Mouse (Mus musculus) limb, embryonic 13.5 days (tissue): ENCODE data around the gene Hmgb4. TPM values are rescaled to one million over a fixed set of nuclear protein-coding genes. Genes with fewer than 3 reads are reported as not detected.

Experiments used
- ATAC-seq: fragments of 200-750 bp; cut with Nextera tagmentation; 2 replicates; pipeline ENCODE4 v1.8.0; 2017; ENCODE audit warnings: low read depth, moderate number of reproducible peaks, moderate TSS enrichment; ENCODE audit not compliant: low FRiP score
- H3K27ac ChIP-seq: fragments of 300-500 bp; sonication (generic); 2 replicates; pipeline ENCODE4 v1.5.1; 2015; ENCODE audit warnings: inconsistent platforms, mild to moderate bottlenecking, moderate library complexity
- H3K27me3 ChIP-seq: fragments of 300-500 bp; sonication (generic); 2 replicates; pipeline ENCODE4 v1.6.1; 2015; ENCODE audit warnings: mild to moderate bottlenecking, inconsistent platforms
- H3K36me3 ChIP-seq: fragments of 300-500 bp; sonication (generic); 2 replicates; pipeline ENCODE4 v1.6.1; 2015; ENCODE audit warnings: inconsistent platforms, mild to moderate bottlenecking, moderate library complexity
- H3K4me1 ChIP-seq: fragments of 300-500 bp; sonication (generic); 2 replicates; pipeline ENCODE4 v1.6.1; 2015; ENCODE audit warnings: inconsistent platforms
- H3K4me2 ChIP-seq: fragments of 300-500 bp; sonication (generic); replicated peaks from 2 replicates; pipeline ENCODE4 v1.6.1; 2015; ENCODE audit warnings: inconsistent platforms, mild to moderate bottlenecking, moderate library complexity
- H3K4me3 ChIP-seq: fragments of 300-500 bp; sonication (generic); 2 replicates; pipeline ENCODE4 v1.5.1; 2015; ENCODE audit warnings: moderate library complexity, mild to moderate bottlenecking, inconsistent platforms
- H3K9ac ChIP-seq: fragments of 300-500 bp; sonication (generic); 2 replicates; pipeline ENCODE4 v1.6.1; 2015; ENCODE audit warnings: mild to moderate bottlenecking, inconsistent platforms
- H3K9me3 ChIP-seq: fragments of 300-500 bp; sonication (generic); 2 replicates; pipeline ENCODE4 v1.6.1; 2016; ENCODE audit warnings: inconsistent platforms
- WGBS: fragments of 180-500 bp; shearing (Covaris S2); methylation state at CpG from one replicate; pipeline ENCODE4 v1.1.7; 2015; 5-methylcytosine and 5-hydroxymethylcytosine counted together
- polyA plus RNA-seq: library from polyadenylated mRNA; unstranded; fragments of >200 nt; fragmentation: Nextera tagmentation; extraction: Ambion mirVana; gene quantifications from 2 replicates; pipeline ENCODE4 v1.2.1, GENCODE M21; 2015

The Hmgb4 gene
- polyA plus RNA-seq, 1 experiment from 2014 or later, result not detected

DNA sequence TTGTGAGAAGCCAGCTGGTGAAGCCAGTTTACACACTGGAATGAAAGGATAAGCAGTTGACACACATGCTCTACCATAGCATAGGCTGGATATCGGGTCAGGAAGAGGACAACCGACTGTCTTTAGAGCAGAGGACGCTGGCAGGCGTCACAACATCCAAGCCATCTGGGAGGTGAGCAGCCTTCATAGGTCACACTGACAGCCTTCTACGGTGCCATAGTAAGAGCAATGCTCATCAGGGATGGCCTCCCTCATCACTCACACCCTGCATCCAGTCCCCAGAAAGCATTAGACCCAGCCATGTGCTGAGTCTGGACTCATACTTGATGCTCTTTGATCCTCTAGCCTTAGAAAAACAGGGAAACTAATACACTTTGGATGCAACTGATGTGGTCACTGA is 3.7 kb upstream of the Hmgb4 start:
- ATAC-seq, result no peak
- Histone ChIP-seq H3K9ac (no peak overlapping the region), H3K36me3 (no peaks in the 10 kb centered on the region), H3K27ac (no peak overlapping the region), H3K4me2 (no peak overlapping the region), H3K9me3 (no peaks in the 10 kb centered on the region), H3K4me1 (peaks cover 6% of the 10 kb centered on the region; the same call in 1 of the 2 replicates), H3K4me3 (no peak overlapping the region), H3K27me3 (no peaks in the 10 kb centered on the region)
- 88% methylated on average over 5 of the region's 5 CpGs for WGBS

GRCm38 (mm10) chr4:128259211-128259610 is 1.5 kb downstream of the Hmgb4 start:
- WGBS, result 73% methylated on average over 5 of the region's 5 CpGs

DNA sequence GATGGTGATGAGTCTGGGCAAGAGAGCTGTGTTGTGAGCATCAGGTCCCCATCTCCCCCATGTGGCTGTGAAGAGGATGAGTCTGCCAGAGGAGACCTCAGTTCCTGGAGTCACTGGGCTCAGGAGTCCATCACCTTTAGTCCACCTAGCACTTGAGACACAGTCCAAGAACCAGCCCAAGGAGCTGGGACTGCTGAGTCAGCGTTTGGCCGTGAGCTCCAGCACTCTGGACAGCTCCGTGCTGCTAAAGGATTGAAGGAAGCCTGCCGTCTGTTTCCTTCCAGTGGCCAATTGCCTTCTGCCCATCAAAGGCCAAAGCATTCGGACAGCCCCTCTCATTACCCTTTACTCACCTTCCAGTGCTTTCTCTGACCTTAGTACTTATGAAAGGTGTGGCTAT is 12.1 kb downstream of the Hmgb4 start:
- Histone ChIP-seq H3K4me3 (no peak overlapping the region), H3K9ac (no peak overlapping the region), H3K4me1 (no peaks in the 10 kb centered on the region), H3K27ac (no peak overlapping the region), H3K4me2 (no peak overlapping the region), H3K9me3 (no peaks in the 10 kb centered on the region), H3K27me3 (no peaks in the 10 kb centered on the region), H3K36me3 (no peaks in the 10 kb centered on the region)
- no peak for ATAC-seq
- 12% methylated on average over 5 of the region's 5 CpGs for WGBS

More at GRCm38 (mm10) chr4:128259211-128259610, 1.5 kb downstream of the Hmgb4 start:
- Histone ChIP-seq H3K4me3 (no peak overlapping the region), H3K4me2 (no peak overlapping the region), H3K36me3 (no peaks in the 10 kb centered on the region), H3K9ac (no peak overlapping the region), H3K27me3 (no peaks in the 10 kb centered on the region), H3K9me3 (no peaks in the 10 kb centered on the region), H3K27ac (no peak overlapping the region), H3K4me1 (no peaks in the 10 kb centered on the region)
- ATAC-seq, result no peak

DNA sequence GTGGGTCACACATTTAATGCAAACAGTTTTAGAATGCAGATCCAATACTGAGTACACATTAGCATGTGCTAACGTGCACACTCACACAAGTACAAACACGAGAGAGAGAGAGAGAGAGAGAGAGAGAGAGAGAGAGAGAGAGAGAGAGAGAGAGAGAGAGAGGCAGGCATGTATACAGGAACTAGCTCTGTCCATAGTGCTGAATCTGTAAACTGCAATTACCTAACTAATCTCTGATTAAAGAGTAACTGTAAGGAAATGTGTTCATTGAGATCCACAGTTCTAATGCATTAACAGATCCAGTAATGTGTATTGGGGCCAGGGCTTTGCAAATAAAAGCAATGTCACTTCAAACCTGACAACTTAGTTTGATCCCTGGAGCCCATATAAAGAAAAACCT is 15.6 kb downstream of the Hmgb4 start:
- no peak for ATAC-seq
- no peak overlapping the region for H3K4me2 ChIP-seq
- WGBS, result 26% methylated on average over 2 of the region's 2 CpGs
- no peak overlapping the region for H3K9ac ChIP-seq
- H3K9me3 ChIP-seq, result no peaks in the 10 kb centered on the region
- H3K27ac ChIP-seq, result no peak overlapping the region
- H3K4me1 ChIP-seq, result no peaks in the 10 kb centered on the region
- no peaks in the 10 kb centered on the region for H3K36me3 ChIP-seq
- no peaks in the 10 kb centered on the region for H3K27me3 ChIP-seq
- H3K4me3 ChIP-seq, result no peak overlapping the region

GRCm38 (mm10) chr4:128241854-128242356 is 18.9 kb downstream of the Hmgb4 start:
- Histone ChIP-seq H3K4me2 (no peak overlapping the region), H3K27ac (no peak overlapping the region), H3K9ac (no peak overlapping the region), H3K36me3 (no peaks in the 10 kb centered on the region), H3K27me3 (no peaks in the 10 kb centered on the region), H3K9me3 (no peaks in the 10 kb centered on the region), H3K4me3 (no peak overlapping the region), H3K4me1 (no peaks in the 10 kb centered on the region)
- no peak for ATAC-seq
- whole genome bisulfite sequencing, result 67% methylated on average over 2 of the region's 2 CpGs

- 56% methylated on average over 19 of the region's 19 CpGs for WGBS
- Histone ChIP-seq H3K27ac (no peak overlapping the region), H3K9ac (no peak overlapping the region), H3K9me3 (no peaks in the 10 kb centered on the region), H3K4me3 (no peak overlapping the region), H3K4me2 (no peak overlapping the region), H3K4me1 (no peaks in the 10 kb centered on the region), H3K27me3 (no peaks in the 10 kb centered on the region), H3K36me3 (no peaks in the 10 kb centered on the region)
- ATAC-seq, result no peak
These were observed 19.5 kb downstream of the Hmgb4 start for GRCm38 (mm10) chr4:128241075-128241853.

DNA sequence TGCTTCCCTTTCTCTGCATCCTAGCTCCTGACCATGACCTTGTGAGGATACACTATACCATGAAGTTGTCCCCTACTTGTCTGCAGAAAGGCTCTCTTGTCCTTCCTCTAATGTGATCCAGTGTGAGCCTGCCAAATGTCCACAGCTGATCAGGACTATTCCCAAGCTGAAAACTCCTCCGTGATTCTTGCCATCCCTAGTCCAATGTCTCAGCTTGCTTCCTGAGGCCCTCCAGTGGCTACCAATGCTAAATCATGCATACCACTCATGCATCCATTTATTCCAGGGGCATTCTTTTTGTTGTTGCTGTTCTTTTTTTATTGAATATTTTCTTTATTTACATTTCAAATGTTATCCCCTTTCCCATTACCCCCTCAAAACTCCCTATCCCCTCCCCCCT is 21.6 kb downstream of the Hmgb4 start:
- H3K9me3 ChIP-seq, result no peaks in the 10 kb centered on the region
- no peak for ATAC-seq
- H3K9ac ChIP-seq, result no peak overlapping the region
- no peak overlapping the region for H3K4me2 ChIP-seq
- H3K27me3 ChIP-seq, result no peaks in the 10 kb centered on the region
- 59% methylated on average over 1 of the region's 1 CpGs for WGBS
- H3K36me3 ChIP-seq, result no peaks in the 10 kb centered on the region
- H3K4me3 ChIP-seq, result no peak overlapping the region
- no peaks in the 10 kb centered on the region for H3K4me1 ChIP-seq
- H3K27ac ChIP-seq, result no peak overlapping the region

- 73% methylated on average over 13 of the region's 13 CpGs for WGBS
- Histone ChIP-seq H3K9me3 (no peaks in the 10 kb centered on the region), H3K4me2 (no peak overlapping the region), H3K27ac (peak overlapping the region; percentile 44; the same call in 1 of the 2 replicates), H3K36me3 (no peaks in the 10 kb centered on the region), H3K4me1 (peaks cover 3% of the 10 kb centered on the region), H3K27me3 (no peaks in the 10 kb centered on the region), H3K9ac (no peak overlapping the region), H3K4me3 (no peak overlapping the region)
- ATAC-seq, result no peak
These were observed 27.3 kb downstream of the Hmgb4 start for GRCm38 (mm10) chr4:128233458-128233857.

GRCm38 (mm10) chr4:128227377-128228316 is 33.1 kb downstream of the Hmgb4 start:
- H3K4me1 ChIP-seq, result peaks cover 14% of the 10 kb centered on the region
- H3K4me2 ChIP-seq, result no peak overlapping the region
- ATAC-seq, result no peak; the same call in 1 of the 2 replicates
- H3K36me3 ChIP-seq, result no peaks in the 10 kb centered on the region
- H3K9ac ChIP-seq, result no peak overlapping the region
- no peaks in the 10 kb centered on the region for H3K9me3 ChIP-seq
- WGBS, result 20% methylated on average over 13 of the region's 13 CpGs
- no peak overlapping the region for H3K27ac ChIP-seq
- H3K4me3 ChIP-seq, result no peak overlapping the region
- H3K27me3 ChIP-seq, result no peaks in the 10 kb centered on the region

DNA sequence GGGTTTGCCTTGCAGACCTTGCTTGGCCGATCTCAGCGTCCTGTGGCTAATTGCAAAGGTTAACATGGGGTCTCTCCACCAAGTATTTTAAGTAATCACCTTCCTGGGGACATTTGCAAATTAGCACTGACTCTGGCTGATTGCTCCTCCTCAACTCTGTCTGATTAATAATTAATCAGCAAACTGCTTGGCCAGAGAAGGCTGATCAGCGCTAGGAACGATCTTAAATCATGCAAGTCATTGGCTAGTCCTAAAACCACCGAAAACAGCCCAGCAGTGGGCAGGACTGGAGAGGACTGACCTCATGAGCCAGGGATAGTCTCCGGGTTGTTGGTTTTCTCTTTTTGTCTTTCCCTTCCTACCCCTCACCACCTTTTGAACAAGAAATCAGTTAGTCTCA is 36.3 kb downstream of the Hmgb4 start:
- Histone ChIP-seq H3K36me3 (no peaks in the 10 kb centered on the region), H3K4me2 (no peak overlapping the region), H3K27me3 (no peaks in the 10 kb centered on the region), H3K27ac (no peak overlapping the region), H3K4me3 (no peak overlapping the region), H3K4me1 (peaks cover 14% of the 10 kb centered on the region), H3K9me3 (no peaks in the 10 kb centered on the region), H3K9ac (no peak overlapping the region)
- no peak for ATAC-seq
- 56% methylated on average over 6 of the region's 6 CpGs for WGBS

- ATAC-seq, result no peak
- no peaks in the 10 kb centered on the region for H3K4me1 ChIP-seq
- H3K4me2 ChIP-seq, result no peak overlapping the region
- H3K27ac ChIP-seq, result no peak overlapping the region
- 69% methylated on average over 13 of the region's 13 CpGs for WGBS
- H3K36me3 ChIP-seq, result no peaks in the 10 kb centered on the region
- H3K9ac ChIP-seq, result no peak overlapping the region
- H3K27me3 ChIP-seq, result no peaks in the 10 kb centered on the region
- no peaks in the 10 kb centered on the region for H3K9me3 ChIP-seq
- no peak overlapping the region for H3K4me3 ChIP-seq
These were observed 42.7 kb downstream of the Hmgb4 start for GRCm38 (mm10) chr4:128217991-128218595.
